Mouse (Mus musculus): ENCODE data around the gene Mrm3. TPM values are rescaled to one million over a fixed set of nuclear protein-coding genes. Genes with fewer than 3 reads are reported as not detected.
A peak's percentile ranks its signal among the peaks of the same experiment; 100 is the strongest.

Mrm3 gene
- polyA plus RNA-seq, 1 experiment from 2014 or later, result 27.3 TPM

DNA sequence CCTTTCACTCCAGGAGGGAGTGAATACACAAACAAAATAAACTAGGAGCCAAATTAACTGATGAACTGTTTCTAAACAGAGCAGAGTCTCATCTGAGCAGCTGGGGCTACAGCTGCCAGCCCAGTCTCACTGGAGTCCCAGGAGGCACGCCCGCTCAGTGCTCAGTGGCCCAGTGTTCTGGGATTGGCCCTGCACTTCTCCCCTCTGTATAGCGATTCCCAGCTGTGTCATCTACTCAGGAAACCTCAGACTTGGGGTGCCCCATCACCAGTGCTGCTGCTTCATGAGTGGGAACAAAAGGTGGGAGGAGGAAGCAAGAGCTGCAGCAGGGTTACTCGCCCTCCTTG lies 10.4 kb downstream of the Mrm3 start:
- Histone ChIP-seq H3K4me1 (peaks cover 18% of the 10 kb centered on the region), H3K27ac (replicated peaks) (0 out of 2 replicates have a peak overlapping the region, but pooled peaks have one; percentile 23), H3K4me3 (replicated peaks) (no peak overlapping the region), H3K9ac (replicated peaks) (no peak overlapping the region), H3K27me3 (replicated peaks) (no peaks in the 10 kb centered on the region), H3K9me3 (replicated peaks) (no peaks in the 10 kb centered on the region), H3K4me2 (no peak overlapping the region), H3K36me3 (peaks cover 28% of the 10 kb centered on the region)
- ATAC-seq (ENCODE audit: low FRiP score), result no peak
- 56% methylated on average over 4 of the region's 4 CpGs for WGBS

- Histone ChIP-seq H3K9me3 (replicated peaks) (no peaks in the 10 kb centered on the region), H3K36me3 (peaks cover 14% of the 10 kb centered on the region), H3K4me3 (replicated peaks) (no peak overlapping the region), H3K27me3 (replicated peaks) (no peaks in the 10 kb centered on the region), H3K9ac (replicated peaks) (no peak overlapping the region), H3K4me2 (no peak overlapping the region), H3K4me1 (peaks cover 26% of the 10 kb centered on the region), H3K27ac (replicated peaks) (no peak overlapping the region)
- WGBS, result 67% methylated on average over 4 of the region's 4 CpGs
- no peak for ATAC-seq (ENCODE audit: low FRiP score)
Measured at GRCm38 (mm10) chr11:76255431-76256001, 12.0 kb downstream of the Mrm3 start.

GRCm38 (mm10) chr11:76256129-76256528 lies 12.6 kb downstream of the Mrm3 start:
- WGBS, result 30% methylated on average over 5 of the region's 5 CpGs
- Histone ChIP-seq H3K4me2 (no peak overlapping the region), H3K4me1 (peaks cover 32% of the 10 kb centered on the region), H3K36me3 (peaks cover 8% of the 10 kb centered on the region), H3K4me3 (replicated peaks) (no peak overlapping the region), H3K27me3 (replicated peaks) (no peaks in the 10 kb centered on the region), H3K27ac (replicated peaks) (0 out of 2 replicates have a peak overlapping the region, but pooled peaks have one; percentile 13), H3K9ac (replicated peaks) (no peak overlapping the region), H3K9me3 (replicated peaks) (no peaks in the 10 kb centered on the region)
- no peak for ATAC-seq (ENCODE audit: low FRiP score)

GRCm38 (mm10) chr11:76257386-76257785 lies 13.9 kb downstream of the Mrm3 start:
- Histone ChIP-seq H3K27ac (replicated peaks) (no peak overlapping the region), H3K36me3 (peaks cover 5% of the 10 kb centered on the region), H3K4me3 (replicated peaks) (no peak overlapping the region), H3K4me1 (peaks cover 36% of the 10 kb centered on the region), H3K4me2 (no peak overlapping the region), H3K9me3 (replicated peaks) (no peaks in the 10 kb centered on the region), H3K27me3 (replicated peaks) (no peaks in the 10 kb centered on the region), H3K9ac (replicated peaks) (no peak overlapping the region)
- WGBS, result 77% methylated on average over 4 of the region's 4 CpGs
- no peak for ATAC-seq (ENCODE audit: low FRiP score)

DNA sequence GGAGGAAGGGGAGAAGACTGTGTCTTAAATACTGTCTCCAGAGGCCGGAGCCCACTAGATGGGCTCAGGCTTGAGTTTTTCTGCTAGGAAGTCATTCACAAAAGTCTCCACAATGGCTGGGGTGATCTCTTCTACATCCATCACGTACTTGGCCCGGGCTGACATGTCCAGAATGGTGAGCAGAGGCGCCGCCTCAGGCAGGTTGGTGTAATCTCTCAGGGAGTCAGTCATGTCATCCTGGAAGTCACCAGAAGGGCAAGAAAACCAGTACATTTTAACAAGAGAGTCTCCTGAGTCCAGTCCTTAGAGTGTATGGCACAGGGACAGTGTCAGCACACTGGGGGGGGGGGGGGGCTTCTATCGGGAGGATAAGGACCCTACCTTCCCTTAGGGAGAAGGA lies 15.0 kb downstream of the Mrm3 start:
- Histone ChIP-seq H3K4me2 (no peak overlapping the region), H3K4me1 (peaks cover 43% of the 10 kb centered on the region), H3K9ac (replicated peaks) (no peak overlapping the region), H3K27me3 (replicated peaks) (no peaks in the 10 kb centered on the region), H3K9me3 (replicated peaks) (no peaks in the 10 kb centered on the region), H3K27ac (replicated peaks) (no peak overlapping the region), H3K36me3 (peaks cover 5% of the 10 kb centered on the region), H3K4me3 (replicated peaks) (no peak overlapping the region)
- ATAC-seq (ENCODE audit: low FRiP score), result no peak
- 75% methylated on average over 6 of the region's 6 CpGs for WGBS

DNA sequence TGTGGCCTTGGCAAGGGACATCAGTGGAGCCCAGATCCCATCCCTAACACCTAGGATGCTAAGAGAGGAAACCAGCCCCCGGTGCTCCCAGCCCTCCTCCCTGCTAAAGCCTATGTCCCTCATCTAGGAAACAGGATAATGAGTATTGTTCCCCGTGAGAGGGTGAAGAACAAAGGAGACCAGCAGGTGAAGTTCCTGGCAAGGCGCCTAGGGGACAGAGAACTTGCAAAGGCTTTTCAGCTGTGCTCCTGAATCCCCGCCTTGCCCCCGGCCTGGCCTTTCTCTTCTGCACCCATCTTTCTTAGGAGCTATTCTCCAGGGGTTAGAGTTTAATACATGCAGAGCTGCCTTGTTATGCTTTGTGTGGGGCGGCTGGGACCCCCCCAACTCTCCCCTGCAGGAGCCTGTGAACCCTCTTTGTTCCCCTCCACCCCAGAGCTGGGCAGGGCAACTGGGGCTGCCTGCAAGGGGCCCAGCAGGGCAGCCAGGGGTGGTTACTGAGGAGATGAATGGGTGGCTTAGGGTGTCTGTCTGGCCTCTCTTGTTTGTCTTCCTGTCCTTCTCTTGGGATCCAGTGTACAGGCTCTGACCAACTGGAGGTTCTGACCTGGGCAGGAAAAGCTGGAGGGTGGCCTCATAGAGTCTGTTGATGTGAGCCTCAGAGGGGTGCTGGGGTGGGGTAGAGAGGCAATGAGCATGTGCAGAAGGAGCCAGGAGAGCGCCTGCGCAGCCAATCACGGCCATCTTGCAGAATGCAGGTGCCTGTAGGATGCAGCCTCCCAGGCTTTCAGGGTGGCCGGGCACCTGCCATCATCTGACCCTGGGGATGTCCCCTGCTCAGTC lies 16.9 kb downstream of the Mrm3 start:
- Histone ChIP-seq H3K4me2 (no peak overlapping the region), H3K4me1 (peaks cover 31% of the 10 kb centered on the region), H3K4me3 (replicated peaks) (no peak overlapping the region), H3K9me3 (replicated peaks) (no peaks in the 10 kb centered on the region), H3K27me3 (replicated peaks) (no peaks in the 10 kb centered on the region), H3K36me3 (peaks cover 5% of the 10 kb centered on the region), H3K9ac (replicated peaks) (no peak overlapping the region), H3K27ac (replicated peaks) (0 out of 2 replicates have a peak overlapping the region, but pooled peaks have one; percentile 11)
- 38% methylated on average over 10 of the region's 10 CpGs for WGBS
- no peak for ATAC-seq (ENCODE audit: low FRiP score)

GRCm38 (mm10) chr11:76261224-76261623 lies 17.7 kb downstream of the Mrm3 start:
- no peaks in the 10 kb centered on the region for H3K9me3 ChIP-seq (replicated peaks)
- WGBS, result 74% methylated on average over 12 of the region's 12 CpGs
- no peak overlapping the region for H3K4me3 ChIP-seq (replicated peaks)
- H3K36me3 ChIP-seq, result peaks cover 5% of the 10 kb centered on the region
- H3K27ac ChIP-seq (replicated peaks), result no peak overlapping the region
- no peak for ATAC-seq (ENCODE audit: low FRiP score)
- no peak overlapping the region for H3K4me2 ChIP-seq
- no peak overlapping the region for H3K9ac ChIP-seq (replicated peaks)
- H3K4me1 ChIP-seq, result peaks cover 29% of the 10 kb centered on the region
- H3K27me3 ChIP-seq (replicated peaks), result no peaks in the 10 kb centered on the region

DNA sequence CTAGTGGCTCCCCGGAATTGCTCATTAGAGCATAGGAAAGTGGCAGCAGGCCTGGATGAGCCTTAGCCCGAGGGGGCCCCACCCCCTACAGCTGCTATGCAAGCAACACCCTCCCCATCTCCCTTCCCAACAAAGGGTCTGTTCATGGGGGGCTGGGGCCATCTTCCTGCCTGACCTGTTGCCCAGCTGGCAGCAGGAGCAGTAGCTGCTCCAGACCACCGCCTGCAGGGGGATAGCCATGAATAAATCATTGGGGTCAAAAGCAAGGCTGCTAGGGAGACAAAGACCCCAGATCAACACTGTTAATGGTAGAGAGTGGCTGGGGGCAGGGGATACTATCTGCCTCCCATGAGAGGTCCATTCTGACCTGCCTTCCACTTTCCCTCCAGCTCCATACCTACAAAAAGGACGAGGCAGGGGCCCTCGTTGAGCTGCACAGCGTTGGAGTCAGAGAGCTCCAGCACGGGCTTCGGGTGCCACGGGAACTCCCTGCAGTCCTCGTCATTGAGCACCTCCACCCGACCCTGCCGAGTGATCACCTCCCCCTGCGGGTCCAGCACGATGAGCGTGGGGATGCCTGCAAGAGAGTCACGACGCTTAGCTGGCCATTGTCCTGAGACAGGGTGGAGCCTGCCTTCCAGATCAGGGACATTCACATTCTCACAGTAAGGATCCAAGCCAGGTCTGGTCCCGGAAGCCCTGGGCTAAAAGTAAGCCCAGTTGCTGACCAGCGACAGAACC lies 19.3 kb downstream of the Mrm3 start:
- WGBS, result 8% methylated on average over 19 of the region's 19 CpGs
- ATAC-seq (ENCODE audit: low FRiP score), result no peak
- Histone ChIP-seq H3K9me3 (replicated peaks) (no peaks in the 10 kb centered on the region), H3K27me3 (replicated peaks) (no peaks in the 10 kb centered on the region), H3K4me2 (peak overlapping the region; percentile 7; the same call in 1 of the 2 replicates), H3K27ac (replicated peaks) (no peak overlapping the region), H3K4me3 (replicated peaks) (no peak overlapping the region), H3K36me3 (peaks cover 5% of the 10 kb centered on the region), H3K9ac (replicated peaks) (no peak overlapping the region), H3K4me1 (peaks cover 40% of the 10 kb centered on the region)

GRCm38 (mm10) chr11:76267550-76267949 lies 24.0 kb downstream of the Mrm3 start:
- Histone ChIP-seq H3K36me3 (no peaks in the 10 kb centered on the region), H3K9me3 (replicated peaks) (no peaks in the 10 kb centered on the region), H3K4me1 (peaks cover 30% of the 10 kb centered on the region), H3K9ac (replicated peaks) (no peak overlapping the region), H3K27ac (replicated peaks) (peak overlapping the region; percentile 78), H3K27me3 (replicated peaks) (no peaks in the 10 kb centered on the region), H3K4me2 (no peak overlapping the region), H3K4me3 (replicated peaks) (no peak overlapping the region)
- WGBS, result 24% methylated on average over 7 of the region's 7 CpGs
- ATAC-seq (ENCODE audit: low FRiP score), result no peak; the same call in 1 of the 2 replicates

- H3K27me3 ChIP-seq (replicated peaks), result no peaks in the 10 kb centered on the region
- no peak overlapping the region for H3K4me2 ChIP-seq
- no peaks in the 10 kb centered on the region for H3K9me3 ChIP-seq (replicated peaks)
- peaks cover 25% of the 10 kb centered on the region for H3K4me1 ChIP-seq
- H3K36me3 ChIP-seq, result no peaks in the 10 kb centered on the region
- no peak overlapping the region for H3K4me3 ChIP-seq (replicated peaks)
- peak; percentile 67 for ATAC-seq (ENCODE audit: low FRiP score)
- no peak overlapping the region; the same call in 1 of the 2 replicates for H3K9ac ChIP-seq (replicated peaks)
- 25% methylated on average over 5 of the region's 5 CpGs for WGBS
- H3K27ac ChIP-seq (replicated peaks), result peak overlapping the region; percentile 78
Measured at GRCm38 (mm10) chr11:76268001-76268459, 24.5 kb downstream of the Mrm3 start.

GRCm38 (mm10) chr11:76268521-76269065 lies 25.1 kb downstream of the Mrm3 start:
- no peak overlapping the region for H3K4me3 ChIP-seq (replicated peaks)
- H3K36me3 ChIP-seq, result no peaks in the 10 kb centered on the region
- H3K27ac ChIP-seq (replicated peaks), result peak overlapping the region; percentile 78
- H3K27me3 ChIP-seq (replicated peaks), result no peaks in the 10 kb centered on the region
- no peak overlapping the region for H3K4me2 ChIP-seq
- peaks cover 22% of the 10 kb centered on the region for H3K4me1 ChIP-seq
- no peak for ATAC-seq (ENCODE audit: low FRiP score)
- no peaks in the 10 kb centered on the region for H3K9me3 ChIP-seq (replicated peaks)
- WGBS, result 59% methylated on average over 6 of the region's 6 CpGs
- H3K9ac ChIP-seq (replicated peaks), result no peak overlapping the region; the same call in 1 of the 2 replicates
